Mouse (Mus musculus) mammary gland, adult 2 months (tissue): Measurements from ENCODE around the gene Cpe. TPM values are rescaled to one million over a fixed set of nuclear protein-coding genes. Genes with fewer than 3 reads are reported as not detected.

Source experiments
- polyA plus RNA-seq: library from polyadenylated mRNA; depleted of rRNA; stranded (reverse); fragments of >200 nt; gene quantifications from 2 replicates; pipeline ENCODE4 v1.2.3, GENCODE M21; 2012; ENCODE audit warnings: low replicate concordance; rRNA removed

The Cpe gene
- polyA plus RNA-seq = 22.8 and 28.3 TPM in 2 replicates

DNA sequence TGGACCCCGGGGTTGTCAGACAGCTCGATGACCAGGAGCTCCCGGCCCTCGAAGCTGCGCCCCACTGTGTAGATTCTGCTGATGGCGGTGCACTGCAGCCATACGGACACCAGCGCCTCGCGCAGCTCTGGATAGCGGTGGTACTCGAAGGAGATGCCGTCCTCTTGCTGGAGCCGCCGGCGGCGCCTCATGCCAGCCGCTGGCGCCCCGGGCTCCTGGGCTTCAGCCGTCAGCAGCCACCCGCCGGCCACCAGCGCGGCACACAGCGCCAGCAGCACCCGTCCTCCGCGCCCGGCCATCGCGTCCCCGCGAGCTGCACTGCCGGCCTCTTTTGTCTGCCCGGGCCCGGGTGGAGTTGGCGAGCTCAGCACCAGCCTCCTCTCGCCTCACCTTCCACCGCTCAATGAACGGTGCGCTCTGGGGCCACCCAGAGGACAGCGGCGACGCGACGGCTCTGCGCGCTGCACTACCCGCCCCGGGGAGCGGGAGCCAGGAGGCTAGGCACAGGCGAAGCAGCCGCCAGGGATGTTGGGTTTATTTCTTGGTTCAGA is at the start of gene Cpe:
Cpe (minus strand) TSS at position 404 of the 551 bp plus-strand sequence.

DNA sequence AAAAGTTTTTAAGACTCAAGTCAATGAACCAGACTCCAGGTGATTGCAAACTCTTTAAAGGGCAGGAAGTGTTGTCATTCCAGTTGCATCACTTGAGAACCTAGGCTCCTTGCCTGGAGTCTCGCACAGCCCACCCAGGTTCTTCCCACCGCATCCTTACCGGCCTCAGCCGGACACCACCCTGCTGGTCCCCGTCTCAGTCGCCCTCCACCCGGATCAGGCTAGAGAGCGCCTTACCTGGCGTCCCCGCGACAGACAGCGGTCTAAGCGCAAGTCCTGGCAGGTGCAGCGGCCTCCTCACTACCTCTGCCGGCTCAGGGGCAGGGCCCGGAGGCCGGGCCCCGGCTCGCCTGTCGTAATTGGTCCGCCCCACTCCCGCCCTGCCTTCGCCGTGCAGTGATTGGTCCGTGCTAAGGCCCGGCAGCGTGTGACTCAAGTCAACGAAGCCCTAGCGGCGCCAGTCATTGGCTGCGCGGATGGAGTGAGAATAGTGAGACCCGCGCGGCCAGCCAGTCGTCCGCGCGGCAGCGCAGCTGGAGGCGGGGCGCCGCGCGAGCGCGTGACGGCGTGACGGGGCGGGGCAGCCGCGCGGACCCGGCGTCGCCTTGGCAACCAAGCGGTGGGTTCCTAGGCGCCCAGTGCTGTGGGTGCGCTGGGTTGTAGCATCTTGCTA is 40.6 kb upstream of the Cpe start, which contains the start of gene Msmo1:
Msmo1 (minus strand) TSS at position 522 of the 673 bp plus-strand sequence.

Other genes with a start within 250 kb of the Cpe start
- gene Msmo1, start 40.7 kb upstream of the Cpe start, polyA plus RNA-seq = 8.7 and 22.8 TPM in 2 replicates
- gene Klhl2, start 157.0 kb upstream of the Cpe start, polyA plus RNA-seq = 15.0 and 20.5 TPM in 2 replicates